8 mouse cellular contexts compared by ENCODE assay signal in genomic region chr7:28179228-28179627, GRCm38 (mm10). TPM values are rescaled to one million over a fixed set of nuclear protein-coding genes. Genes with fewer than 3 reads are reported as not detected.
DNase-seq lines count a peak whose midpoint lies in the region; ATAC-seq and TF ChIP-seq lines count a peak whose summit lies in the region.

Gene Dyrk1b (plus strand): TSS chr7:28179469.

- H3K79me2 ChIP-seq in liver, adult 2 months (ENCODE audit: control insufficient read depth, insufficient read depth, low read length), result peaks cover 5% of the 10 kb centered on the region; the same call in 1 of the 2 replicates

- no peaks in the 10 kb centered on the region for H3K27me3 ChIP-seq in heart, embryonic 13.5 days (replicated peaks)
- no peaks in the 10 kb centered on the region for H3K27me3 ChIP-seq in kidney, postnatal 0 days (ENCODE audit: insufficient read depth, low read length)
- H3K27me3 ChIP-seq in liver, adult 2 months (ENCODE audit: control insufficient read depth, insufficient read depth, low read length), result no peaks in the 10 kb centered on the region

- no peaks in the 10 kb centered on the region for H3K9me3 ChIP-seq in heart, embryonic 13.5 days
- no peaks in the 10 kb centered on the region for H3K9me3 ChIP-seq in kidney, postnatal 0 days (replicated peaks; ENCODE audit: low read length)

- peaks cover 13% of the 10 kb centered on the region for H3K4me1 ChIP-seq in heart, embryonic 13.5 days
- H3K4me1 ChIP-seq in kidney, postnatal 0 days (replicated peaks; ENCODE audit: insufficient read depth, low read length), result no peaks in the 10 kb centered on the region
- H3K4me1 ChIP-seq in liver, adult 2 months (ENCODE audit: control insufficient read depth, insufficient read depth, low read length), result peaks cover 3% of the 10 kb centered on the region; the same call in 1 of the 2 replicates

- TF ChIP-seq CTCF in kidney, postnatal 0 days (IDR thresholded peaks at IDR 0.05; ENCODE audit: low read depth), result no peak
- TF ChIP-seq CTCF in liver, adult 2 months (IDR thresholded peaks at IDR 0.05; ENCODE audit: low read depth, low read length), result no peak

- peak within 1 kb of the TSS; percentile 96 for H3K9ac ChIP-seq in heart, embryonic 13.5 days
- peak within 1 kb of the TSS; percentile 96 for H3K9ac ChIP-seq in kidney, postnatal 0 days (ENCODE audit: low read depth, low read length)
- H3K9ac ChIP-seq in liver, adult 2 months (ENCODE audit: low read depth, low read length), result peak within 1 kb of the TSS; percentile 99

- H3K27ac ChIP-seq in heart, embryonic 13.5 days (replicated peaks), result peak within 1 kb of the TSS; percentile 91
- H3K27ac ChIP-seq in kidney, postnatal 0 days, result peak within 1 kb of the TSS; percentile 93
- H3K27ac ChIP-seq in liver, adult 2 months (replicated peaks; ENCODE audit: insufficient read depth, low read depth, low read length), result peak within 1 kb of the TSS; percentile 87

- peak within 1 kb of the TSS; percentile 97 for H3K4me2 ChIP-seq in heart, embryonic 13.5 days
- peak within 1 kb of the TSS; percentile 85 for H3K4me2 ChIP-seq in kidney, postnatal 0 days (ENCODE audit: low read length)

- WGBS in heart, embryonic 13.5 days, result under 1% methylated on average over 25 of the region's 25 CpGs
- WGBS in kidney, postnatal 0 days, result under 1% methylated on average over 25 of the region's 25 CpGs
- under 1% methylated on average over 25 of the region's 25 CpGs for WGBS in liver, adult 2 months

- peak; percentile 97 for DNase-seq in c-Kit-positive CD71-negative TER-119-negative erythroid progenitor cells, embryonic 14.5 days (ENCODE audit: low read depth)
- peak; percentile 97 for DNase-seq in fibroblast of lung, adult 2 months (ENCODE audit: low read depth)
- DNase-seq in kidney, postnatal 0 days (ENCODE audit: low spot score), result peak; percentile 100
- peak; percentile 93 for DNase-seq in liver, adult 2 months (ENCODE audit: extremely low read depth, low read depth, low spot score)
- DNase-seq in spleen, postnatal 36 days (ENCODE audit: low spot score in 2 of 2), result peak; percentile 98

- peaks cover 74% of the 10 kb centered on the region for H3K36me3 ChIP-seq in heart, embryonic 13.5 days
- peaks cover 53% of the 10 kb centered on the region for H3K36me3 ChIP-seq in kidney, postnatal 0 days (ENCODE audit: insufficient read depth, low read length)
- peaks cover 17% of the 10 kb centered on the region; the same call in 1 of the 2 replicates for H3K36me3 ChIP-seq in liver, adult 2 months (ENCODE audit: control insufficient read depth, insufficient read depth, low read length)

- H3K4me3 ChIP-seq in heart, embryonic 13.5 days, result peak within 1 kb of the TSS; percentile 99
- peak within 1 kb of the TSS; percentile 98 for H3K4me3 ChIP-seq in kidney, postnatal 0 days (replicated peaks; ENCODE audit: low read depth, low read length)
- H3K4me3 ChIP-seq in liver, adult 2 months (ENCODE audit: insufficient read depth, low read depth, low read length), result peak within 1 kb of the TSS; percentile 92

- TF ChIP-seq POLR2A in liver, adult 2 months (IDR thresholded peaks at IDR 0.05; ENCODE audit: extremely low read depth, insufficient read depth, low read length), result no peak

- ATAC-seq in CD4-positive, CD25-positive, alpha-beta regulatory T cell, adult 4 months, result peak; percentile 93
- peak; percentile 89 for ATAC-seq in heart, embryonic 13.5 days (ENCODE audit: extremely low read depth, insufficient number of reproducible peaks, low FRiP score, low TSS enrichment)
- peak; percentile 88 for ATAC-seq in kidney, postnatal 0 days (replicated peaks; ENCODE audit: low FRiP score, low read depth)
- peak; percentile 83 for ATAC-seq in monocyte, adult 5-6 weeks (replicated peaks; ENCODE audit: insufficient number of reproducible peaks, low FRiP score, low TSS enrichment, poor library complexity, severe bottlenecking)

RNA-seq across cellular contexts. Expression of gene Dyrk1b, which starts in this region (rescaled TPM):
- polyA plus RNA-seq in CD4-positive, CD25-positive, alpha-beta regulatory T cell, adult 4 months (2017; shearing (Covaris generic)), result under 1 TPM; 0.54 to 0.63 TPM
- polyA plus RNA-seq in heart, embryonic 13.5 days (2015; fragmentation: Nextera tagmentation; extraction: Ambion mirVana), result 8.8 and 9.0 TPM in 2 replicates
- 13.1 and 15.0 TPM in 2 replicates for polyA plus RNA-seq in kidney, postnatal 0 days (2015; fragmentation: Nextera tagmentation; extraction: Ambion mirVana)
- total RNA-seq in liver, adult 2 months (2014; rRNA removed), result 7.0 and 9.7 TPM in 2 replicates
- 14.8 and 16.6 TPM in 2 replicates for polyA plus RNA-seq in liver, adult 2 months (2012; rRNA removed)
- 2.9 to 5.9 TPM (median 3.4 TPM) in 3 replicates for total RNA-seq in monocyte, adult 5-6 weeks (2017)

Comparison
In these comparisons a context has a peak if more than half of its experiments do, and no peak if none do; other contexts are left out.
1. Peak in every context shown above with its lines: DNase-seq, ATAC-seq, H3K4me3 ChIP-seq and H3K27ac ChIP-seq.
2. Peak in ATAC-seq in CD4-positive, CD25-positive, alpha-beta regulatory T cell, adult 4 months; RNA of the gene not detected or under 1 TPM.